Mouse (Mus musculus) lung, postnatal 0 days (tissue): ENCODE data around the gene Rev3l. TPM values are rescaled to one million over a fixed set of nuclear protein-coding genes. Genes with fewer than 3 reads are reported as not detected.

ENCODE experiments used
- ATAC-seq: fragments of 200-750 bp; cut with Nextera tagmentation; 2 replicates; pipeline ENCODE4 v1.8.0; 2017; ENCODE audit warnings: moderate library complexity
- DNase-seq: peaks from one replicate; pipeline ENCODE4 v3.0.0-alpha.2; 2016; ENCODE audit warnings: low spot score
- H3K27ac ChIP-seq: fragments of 300-500 bp; sonication (generic); 2 replicates; pipeline ENCODE4 v1.5.1; 2014; ENCODE audit warnings: antibody characterized with exemption, mild to moderate bottlenecking, low read length, mixed read lengths
- H3K27me3 ChIP-seq: fragments of 300-500 bp; sonication (generic); replicated peaks from 2 replicates; pipeline ENCODE4 v1.6.1; 2014; ENCODE audit warnings: low read length, mixed read lengths; ENCODE audit not compliant: insufficient read depth
- H3K36me3 ChIP-seq: fragments of 300-500 bp; sonication (generic); 2 replicates; pipeline ENCODE4 v1.6.1; 2014; ENCODE audit warnings: low read length, mixed read lengths; ENCODE audit not compliant: insufficient read depth
- H3K4me1 ChIP-seq: fragments of 300-500 bp; sonication (generic); 2 replicates; pipeline ENCODE4 v1.6.1; 2014; ENCODE audit warnings: antibody characterized with exemption, low read depth, low read length, mixed read lengths; ENCODE audit not compliant: insufficient read depth
- H3K4me2 ChIP-seq: fragments of 300-500 bp; sonication (generic); replicated peaks from 2 replicates; pipeline ENCODE4 v1.6.1; 2014; ENCODE audit warnings: low read depth, mild to moderate bottlenecking, low read length, moderate library complexity, mixed read lengths
- H3K4me3 ChIP-seq: fragments of 300-500 bp; sonication (generic); 2 replicates; pipeline ENCODE4 v1.5.1; 2014; ENCODE audit warnings: low read depth, low read length
- H3K9ac ChIP-seq: fragments of 300-500 bp; sonication (generic); replicated peaks from 2 replicates; pipeline ENCODE4 v1.6.1; 2014; ENCODE audit warnings: low read depth, mild to moderate bottlenecking
- H3K9me3 ChIP-seq: fragments of 300-500 bp; sonication (generic); 2 replicates; pipeline ENCODE4 v1.6.1; 2016; ENCODE audit warnings: low read length, mixed read lengths
- CTCF ChIP-seq: IDR thresholded peaks from 2 replicates; pipeline ENCODE4 v1.5.1; 2016; ENCODE audit warnings: antibody characterized with exemption, mild to moderate bottlenecking
- EP300 ChIP-seq: IDR thresholded peaks from 2 replicates; pipeline ENCODE4 v1.6.1; 2016; ENCODE audit warnings: antibody characterized with exemption, mild to moderate bottlenecking, control low read depth
- WGBS: fragments of 180-500 bp; shearing (Covaris S2); extraction: QIAGEN DNeasy Blood & Tissue Kit; methylation state at CpG from one replicate; pipeline ENCODE4 v1.1.7; 2014; 5-methylcytosine and 5-hydroxymethylcytosine counted together
- polyA plus RNA-seq: library from polyadenylated mRNA; unstranded; fragments of >200 nt; fragmentation: Nextera tagmentation; extraction: Ambion mirVana; gene quantifications from 2 replicates; pipeline ENCODE4 v1.2.1, GENCODE M21; 2015

The Rev3l gene
- polyA plus RNA-seq, 1 experiment from 2014 or later = 12.9 TPM

- Histone ChIP-seq H3K4me1 (0 out of 2 replicates have a peak, but pooled peaks cover 3% of the 10 kb centered on the region), H3K27ac (no peak overlapping the region), H3K4me3 (no peak overlapping the region), H3K27me3 (no peaks in the 10 kb centered on the region), H3K36me3 (no peaks in the 10 kb centered on the region), H3K9me3 (no peaks in the 10 kb centered on the region), H3K4me2 (no peak overlapping the region), H3K9ac (no peak overlapping the region)
- 57% methylated on average over 2 of the region's 2 CpGs for WGBS
- DNase-seq (no peak), ATAC-seq (no peak)
- TF ChIP-seq CTCF (no peak), EP300 (no peak)
Measured at GRCm38 (mm10) chr10:39692152-39692551, 39.8 kb upstream of the Rev3l start.

GRCm38 (mm10) chr10:39707717-39708510 lies 24.0 kb upstream of the Rev3l start:
- Histone ChIP-seq H3K4me1 (no peaks in the 10 kb centered on the region), H3K4me3 (no peak overlapping the region), H3K36me3 (no peaks in the 10 kb centered on the region), H3K9me3 (no peaks in the 10 kb centered on the region), H3K9ac (no peak overlapping the region), H3K27me3 (no peaks in the 10 kb centered on the region), H3K4me2 (no peak overlapping the region), H3K27ac (no peak overlapping the region)
- no peak for ATAC-seq
- 86% methylated on average over 2 of the region's 2 CpGs for WGBS
- TF ChIP-seq CTCF (no peak), EP300 (no peak)
- DNase-seq = no peak

- Histone ChIP-seq H3K27ac (no peak overlapping the region), H3K4me3 (no peak overlapping the region), H3K27me3 (no peaks in the 10 kb centered on the region), H3K9me3 (no peaks in the 10 kb centered on the region), H3K4me1 (no peaks in the 10 kb centered on the region; the same call in 1 of the 2 replicates), H3K4me2 (no peak overlapping the region), H3K9ac (no peak overlapping the region), H3K36me3 (no peaks in the 10 kb centered on the region)
- DNase-seq (no peak), ATAC-seq (no peak)
- WGBS = 91% methylated on average over 5 of the region's 5 CpGs
- TF ChIP-seq CTCF = no peak
- no peak for TF ChIP-seq EP300
Measured at GRCm38 (mm10) chr10:39716936-39717335, 15.0 kb upstream of the Rev3l start.

- peak; percentile 92 for ATAC-seq
- no peaks in the 10 kb centered on the region for H3K36me3 ChIP-seq
- peak overlapping the region; percentile 100 for H3K27ac ChIP-seq
- H3K4me1 ChIP-seq = peaks cover 6% of the 10 kb centered on the region; the same call in 1 of the 2 replicates
- H3K27me3 ChIP-seq = no peaks in the 10 kb centered on the region
- H3K4me2 ChIP-seq = peak overlapping the region; percentile 56
- H3K9ac ChIP-seq = peak overlapping the region; percentile 78
- 1% methylated on average over 40 of the region's 66 CpGs for WGBS
- TF ChIP-seq CTCF (no peak; the same call in 1 of the 2 replicates), EP300 (no peak)
- peak overlapping the region; percentile 74 for H3K4me3 ChIP-seq
- peak; percentile 98 for DNase-seq
- no peaks in the 10 kb centered on the region for H3K9me3 ChIP-seq
Measured at GRCm38 (mm10) chr10:39730976-39731735, 762 bp upstream of the Rev3l start.

GRCm38 (mm10) chr10:39732266-39733100 lies 565 bp downstream of the Rev3l start:
- Histone ChIP-seq H3K36me3 (no peaks in the 10 kb centered on the region), H3K4me1 (peaks cover 6% of the 10 kb centered on the region; the same call in 1 of the 2 replicates), H3K9me3 (no peaks in the 10 kb centered on the region), H3K9ac (peak overlapping the region; percentile 78), H3K27me3 (no peaks in the 10 kb centered on the region), H3K4me2 (peak overlapping the region; percentile 64), H3K27ac (peak overlapping the region; percentile 100), H3K4me3 (peak overlapping the region; percentile 74)
- WGBS = 0% methylated on average over 41 of the region's 105 CpGs
- peak; percentile 72; the same call in 1 of the 2 replicates for TF ChIP-seq CTCF
- no peak for TF ChIP-seq EP300
- DNase-seq = peak; percentile 92
- peak; percentile 54 for ATAC-seq

- H3K9me3 ChIP-seq = no peaks in the 10 kb centered on the region
- no peaks in the 10 kb centered on the region for H3K27me3 ChIP-seq
- peaks cover 6% of the 10 kb centered on the region; the same call in 1 of the 2 replicates for H3K4me1 ChIP-seq
- TF ChIP-seq CTCF = no peak; the same call in 1 of the 2 replicates
- TF ChIP-seq EP300 = no peak
- ATAC-seq = no peak
- 1% methylated on average over 9 of the region's 9 CpGs for WGBS
- H3K36me3 ChIP-seq = no peaks in the 10 kb centered on the region
- H3K9ac ChIP-seq = peak overlapping the region; percentile 78
- H3K4me2 ChIP-seq = peak overlapping the region; percentile 64
- H3K4me3 ChIP-seq = peak overlapping the region; percentile 74
- no peak for DNase-seq
- peak overlapping the region; percentile 100 for H3K27ac ChIP-seq
Measured at GRCm38 (mm10) chr10:39733101-39733399, 1.1 kb downstream of the Rev3l start.
